ENCODE assay signal across 30 mouse cellular contexts in the genomic region with DNA sequence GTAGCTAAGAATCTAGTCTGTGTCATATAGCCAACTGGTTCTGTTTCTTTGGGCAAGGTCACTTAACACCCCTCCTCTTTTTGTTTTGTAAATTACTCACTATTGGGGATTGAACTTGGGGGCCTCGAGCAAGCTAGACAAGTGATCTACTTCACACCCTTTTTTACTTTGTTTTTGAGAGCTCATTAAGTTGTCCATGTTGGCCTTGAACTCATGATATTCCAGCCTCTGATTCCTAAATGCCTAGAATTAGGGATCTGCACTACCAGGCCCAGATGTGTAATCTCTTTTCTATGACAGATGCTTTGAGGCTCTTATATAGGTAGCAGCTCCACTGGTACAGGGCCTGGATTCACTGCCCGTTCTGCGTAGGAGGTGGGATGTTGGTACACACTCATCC.
"Had no signal": no experiment of that assay in that cellular context is flagged by ENCODE, and none has a peak within 500 bp of the region (broad histone marks: within the 10 kb centered on the region; RNA-seq: fewer than 3 reads in every experiment).

No protein-coding gene starts in this region.

- H3K4me1 ChIP-seq: limb, embryonic 10.5 days; limb, embryonic 12.5 days; limb, embryonic 13.5 days; limb, embryonic 15.5 days; liver, embryonic 12.5 days; liver, embryonic 13.5 days; liver, embryonic 15.5 days; lung, embryonic 15.5 days; megakaryocyte, embryonic 14.5 days; midbrain, embryonic 12.5 days; midbrain, embryonic 13.5 days; midbrain, embryonic 15.5 days had no signal

- H3K27ac ChIP-seq: left cerebral cortex, adult 2 months; limb, embryonic 10.5 days; limb, embryonic 12.5 days; limb, embryonic 13.5 days; limb, embryonic 15.5 days; liver, embryonic 12.5 days; liver, embryonic 13.5 days; liver, embryonic 14.5 days; liver, embryonic 15.5 days; lung, embryonic 15.5 days; macrophage; midbrain, embryonic 12.5 days; midbrain, embryonic 13.5 days; midbrain, embryonic 15.5 days had no signal

- H3K4me2 ChIP-seq: limb, embryonic 12.5 days; limb, embryonic 13.5 days; limb, embryonic 15.5 days; liver, embryonic 11.5 days; liver, embryonic 12.5 days; liver, embryonic 13.5 days; liver, embryonic 15.5 days; lung, embryonic 14.5 days; lung, embryonic 15.5 days; midbrain, embryonic 12.5 days; midbrain, embryonic 13.5 days; midbrain, embryonic 15.5 days had no signal

- ATAC-seq: liver, embryonic 12.5 days; liver, postnatal 0 days; lung, postnatal 0 days; midbrain, embryonic 13.5 days; midbrain, embryonic 15.5 days; midbrain, embryonic 16.5 days had no signal

- H3K9me3 ChIP-seq: limb, embryonic 10.5 days; limb, embryonic 12.5 days; limb, embryonic 13.5 days; limb, embryonic 15.5 days; liver, embryonic 12.5 days; liver, embryonic 13.5 days; liver, embryonic 15.5 days; lung, embryonic 15.5 days; midbrain, embryonic 12.5 days; midbrain, embryonic 13.5 days; midbrain, embryonic 15.5 days had no signal

- H3K27me3 ChIP-seq: limb, embryonic 12.5 days; limb, embryonic 13.5 days; limb, embryonic 15.5 days; liver, embryonic 12.5 days; liver, embryonic 13.5 days; liver, embryonic 15.5 days; lung, embryonic 15.5 days; megakaryocyte, embryonic 14.5 days; midbrain, embryonic 12.5 days; midbrain, embryonic 13.5 days; midbrain, embryonic 15.5 days had no signal

- DNase-seq: left cerebral cortex, postnatal 4 days; liver; liver, embryonic 13.5 days; liver, postnatal 0 days; lung, adult 18-20 months; lung, adult 2 months; lung, embryonic 14.5 days; lung, postnatal 10 days; lung, postnatal 14 days; lung, postnatal 36 days; lung, postnatal 4 days; midbrain, embryonic 14.5 days had no signal

- H3K4me3 ChIP-seq: left cerebral cortex, adult 2 months; limb, embryonic 10.5 days; limb, embryonic 12.5 days; limb, embryonic 13.5 days; limb, embryonic 15.5 days; liver, embryonic 12.5 days; liver, embryonic 13.5 days; liver, embryonic 15.5 days; lung, embryonic 15.5 days; megakaryocyte, embryonic 14.5 days; midbrain, embryonic 12.5 days; midbrain, embryonic 13.5 days; midbrain, embryonic 15.5 days; myocyte had no signal

- H3K9ac ChIP-seq: limb, embryonic 12.5 days; limb, embryonic 13.5 days; limb, embryonic 15.5 days; liver, embryonic 12.5 days; liver, embryonic 13.5 days; liver, embryonic 14.5 days; liver, embryonic 15.5 days; liver, postnatal 0 days; lung, embryonic 14.5 days; lung, embryonic 15.5 days; midbrain, embryonic 12.5 days; midbrain, embryonic 13.5 days; midbrain, embryonic 15.5 days had no signal
